Mouse (Mus musculus) gastrocnemius, adult 8-10 months (tissue): ENCODE data around the gene Ccdc124. TPM values are rescaled to one million over a fixed set of nuclear protein-coding genes. Genes with fewer than 3 reads are reported as not detected.
"Not testable (repeated sequence)": the region's sequence is repeated elsewhere in the genome, so short reads cannot be mapped to it uniquely, and the experiment has no call there.

Experiments
- DNase-seq, 2 experiments: peaks; one replicate each; pipeline ENCODE4 v3.0.0; 2022; ENCODE audit warnings: low spot score in 2 of 2
- total RNA-seq, 4 experiments: library from RNA; stranded (reverse); gene quantifications; 2 replicates each; pipeline ENCODE4 v1.2.4; 2022

Ccdc124 gene
- total RNA-seq, 4 experiments from 2014 or later: 61.7 to 77.8 (median 67.5) TPM

GRCm38 (mm10) chr8:70895571-70896259 lies 22.0 kb upstream of the Ccdc124 start:
- DNase-seq: not testable (repeated sequence)

- no peak for DNase-seq
Observed at GRCm38 (mm10) chr8:70894771-70895545, 21.2 kb upstream of the Ccdc124 start.

GRCm38 (mm10) chr8:70894385-70894720 lies 20.6 kb upstream of the Ccdc124 start:
- no peak for DNase-seq

GRCm38 (mm10) chr8:70893656-70894384 lies 20.1 kb upstream of the Ccdc124 start:
- peak in 1 of 2 experiments; percentile 59 for DNase-seq

- DNase-seq: no peak
Observed at GRCm38 (mm10) chr8:70892896-70893655, 19.3 kb upstream of the Ccdc124 start.

- no peak for DNase-seq
Observed at GRCm38 (mm10) chr8:70892022-70892895, 18.5 kb upstream of the Ccdc124 start, which contains the start of gene Slc5a5. Slc5a5 (minus strand) TSS chr8:70892757.

- no peak for DNase-seq
Observed at GRCm38 (mm10) chr8:70891356-70891755, 17.6 kb upstream of the Ccdc124 start.

- no peak for DNase-seq
Observed at GRCm38 (mm10) chr8:70890656-70891055, 16.9 kb upstream of the Ccdc124 start.

- no peak for DNase-seq
Observed at GRCm38 (mm10) chr8:70887669-70888068, 13.9 kb upstream of the Ccdc124 start.

- DNase-seq: no peak
Observed at GRCm38 (mm10) chr8:70885612-70886011, 11.9 kb upstream of the Ccdc124 start.

- DNase-seq: no peak
Observed at GRCm38 (mm10) chr8:70884683-70885082, 10.9 kb upstream of the Ccdc124 start.

- DNase-seq: no peak
Observed at GRCm38 (mm10) chr8:70884186-70884585, 10.5 kb upstream of the Ccdc124 start.

- DNase-seq: no peak
Observed at GRCm38 (mm10) chr8:70880546-70880945, 6.8 kb upstream of the Ccdc124 start.

GRCm38 (mm10) chr8:70880126-70880525 lies 6.4 kb upstream of the Ccdc124 start:
- no peak for DNase-seq

- no peak for DNase-seq
Observed at GRCm38 (mm10) chr8:70879500-70879899, 5.8 kb upstream of the Ccdc124 start.

- no peak for DNase-seq
Observed at GRCm38 (mm10) chr8:70878178-70878577, 4.4 kb upstream of the Ccdc124 start.

- no peak for DNase-seq
Observed at GRCm38 (mm10) chr8:70876382-70876781, 2.6 kb upstream of the Ccdc124 start.

GRCm38 (mm10) chr8:70874441-70874840 lies 706 bp upstream of the Ccdc124 start:
- no peak for DNase-seq

- DNase-seq: no peak
Observed at GRCm38 (mm10) chr8:70872643-70873363, 932 bp downstream of the Ccdc124 start.
